Mouse (Mus musculus): ENCODE data around the gene Tenm2.

GRCm38 (mm10) chr11:37143478-37143877 lies 92.3 kb downstream of the Tenm2 start:
- TF ChIP-seq CTCF (IDR thresholded peaks at IDR 0.05) (no peak), EP300 (IDR thresholded peaks at IDR 0.05; ENCODE audit: insufficient read depth, low read depth, low read length) (no peak), POLR2A (IDR thresholded peaks at IDR 0.05; ENCODE audit: insufficient read depth, low read depth, low read length) (no peak)
